Mouse (Mus musculus) layer of hippocampus, adult 2 months (tissue): ENCODE data around the gene Hmgcs2. TPM values are rescaled to one million over a fixed set of nuclear protein-coding genes. Genes with fewer than 3 reads are reported as not detected.
A peak's percentile ranks its signal among the peaks of the same experiment; 100 is the strongest.

Source experiments
- DNase-seq, 2 experiments: peaks; one replicate each; pipeline ENCODE4 v3.0.0; 2022; ENCODE audit warnings: low spot score in 2 of 2
- H3K27ac ChIP-seq: fragments of 200-600 bp; 2 replicates; pipeline ENCODE4 v1.8.1; 2022
- H3K4me3 ChIP-seq: fragments of 200-600 bp; 2 replicates; pipeline ENCODE4 v1.8.1; 2022; ENCODE audit warnings: mild to moderate bottlenecking
- CTCF ChIP-seq: fragments of 200-600 bp; conservative IDR thresholded peaks from 2 replicates; pipeline ENCODE4 v1.8.1; 2022; ENCODE audit warnings: antibody characterized with exemption, mild to moderate bottlenecking, moderate library complexity
- total RNA-seq, 2 experiments: library from RNA; stranded (reverse); gene quantifications; 2 replicates each; pipeline ENCODE4 v1.2.3; 2021

The Hmgcs2 gene
- total RNA-seq, 2 experiments from 2014 or later = 8.3 to 10.3 TPM

DNA sequence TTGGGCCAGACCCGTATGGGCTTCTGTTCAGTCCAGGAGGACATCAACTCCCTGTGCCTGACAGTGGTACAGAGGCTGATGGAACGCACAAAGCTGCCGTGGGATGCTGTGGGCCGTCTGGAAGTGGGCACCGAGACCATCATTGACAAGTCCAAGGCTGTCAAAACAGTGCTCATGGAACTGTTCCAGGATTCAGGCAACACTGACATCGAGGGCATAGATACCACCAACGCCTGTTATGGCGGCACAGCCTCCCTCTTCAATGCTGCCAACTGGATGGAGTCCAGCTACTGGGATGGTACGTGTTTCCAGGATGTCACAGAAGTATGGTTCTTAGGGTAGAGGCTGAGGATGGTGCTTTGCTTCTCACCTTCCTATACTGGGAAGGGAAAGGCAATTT, 10.8 kb downstream of the Hmgcs2 start:
- Histone ChIP-seq H3K4me3 (no peak overlapping the region), H3K27ac (no peak overlapping the region)
- no peak for DNase-seq
- TF ChIP-seq CTCF = no peak

DNA sequence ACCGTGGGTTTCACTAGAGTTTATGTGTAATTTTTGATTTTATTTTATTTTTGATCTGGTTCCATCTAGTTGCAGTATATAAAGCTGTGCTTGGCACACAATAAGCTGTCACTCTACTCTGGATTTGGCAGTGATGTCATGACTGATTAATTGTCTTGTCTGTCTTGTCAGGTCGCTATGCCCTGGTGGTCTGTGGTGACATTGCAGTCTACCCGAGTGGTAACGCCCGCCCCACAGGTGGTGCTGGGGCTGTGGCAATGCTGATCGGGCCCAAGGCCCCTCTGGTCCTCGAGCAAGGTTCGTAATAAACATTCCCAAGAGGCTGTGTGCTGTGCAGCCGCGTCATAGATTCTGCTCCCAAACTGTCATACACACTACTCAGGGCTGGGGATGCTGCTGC, 15.7 kb downstream of the Hmgcs2 start:
- TF ChIP-seq CTCF = peak; percentile 64
- H3K27ac ChIP-seq = no peak overlapping the region

DNA sequence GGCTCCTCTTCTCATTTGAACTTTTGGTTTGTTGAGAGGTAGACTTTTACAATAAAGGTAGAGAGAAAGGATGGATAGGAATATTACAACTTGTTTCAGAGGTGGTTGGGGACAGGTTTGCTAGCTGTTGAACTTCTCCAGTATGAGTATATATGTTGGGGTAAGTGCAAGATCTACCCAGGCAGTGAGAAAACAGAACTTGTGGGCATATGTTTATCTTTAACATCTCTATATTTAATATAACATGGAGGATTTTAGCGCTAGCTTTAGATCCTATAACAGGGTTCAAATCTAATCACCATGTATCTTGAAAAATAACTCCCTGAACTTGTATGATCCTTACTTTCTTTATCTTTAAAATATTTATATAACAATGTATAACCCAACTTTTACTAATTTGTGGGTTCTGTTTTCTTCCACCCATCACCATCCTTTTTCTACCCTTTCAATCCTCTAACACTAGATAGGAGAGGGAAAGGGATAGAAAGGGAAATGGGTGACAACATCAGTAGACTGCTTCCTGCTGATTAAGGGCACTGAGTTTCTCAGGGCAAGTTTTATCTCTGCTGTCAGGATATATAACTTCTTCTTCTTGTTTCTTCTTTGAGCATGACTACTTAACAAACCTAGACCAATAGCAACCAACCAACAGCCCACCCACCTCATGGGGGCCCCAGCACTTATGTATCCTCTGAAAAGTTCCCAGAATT, 19.3 kb downstream of the Hmgcs2 start:
- DNase-seq = no peak
- no peak for TF ChIP-seq CTCF
- H3K27ac ChIP-seq = no peak overlapping the region
- H3K4me3 ChIP-seq = no peak overlapping the region

More for the DNA sequence above, 15.7 kb downstream of the Hmgcs2 start:
- H3K4me3 ChIP-seq = no peak overlapping the region
- no peak for DNase-seq

DNA sequence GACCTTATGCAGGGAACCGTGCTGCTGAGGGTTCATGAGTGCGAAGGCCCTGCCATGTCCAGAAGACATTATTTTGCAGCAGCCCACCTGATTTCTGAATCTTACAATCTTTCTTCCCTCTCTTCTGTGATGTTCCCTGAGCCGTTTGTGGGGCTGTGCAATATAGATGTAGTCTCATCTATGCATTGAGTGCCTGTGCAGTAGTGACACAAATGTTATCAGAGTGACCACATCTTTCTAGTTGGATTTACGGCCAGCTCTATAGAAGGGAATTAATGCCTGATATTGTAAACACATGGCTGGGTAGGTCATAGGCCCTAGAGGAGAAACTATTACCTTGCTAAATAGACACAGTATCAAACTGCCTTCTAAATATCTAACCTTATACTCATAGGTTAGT, 20.0 kb downstream of the Hmgcs2 start:
- Histone ChIP-seq H3K4me3 (no peak overlapping the region), H3K27ac (no peak overlapping the region)
- no peak for TF ChIP-seq CTCF
- no peak for DNase-seq

DNA sequence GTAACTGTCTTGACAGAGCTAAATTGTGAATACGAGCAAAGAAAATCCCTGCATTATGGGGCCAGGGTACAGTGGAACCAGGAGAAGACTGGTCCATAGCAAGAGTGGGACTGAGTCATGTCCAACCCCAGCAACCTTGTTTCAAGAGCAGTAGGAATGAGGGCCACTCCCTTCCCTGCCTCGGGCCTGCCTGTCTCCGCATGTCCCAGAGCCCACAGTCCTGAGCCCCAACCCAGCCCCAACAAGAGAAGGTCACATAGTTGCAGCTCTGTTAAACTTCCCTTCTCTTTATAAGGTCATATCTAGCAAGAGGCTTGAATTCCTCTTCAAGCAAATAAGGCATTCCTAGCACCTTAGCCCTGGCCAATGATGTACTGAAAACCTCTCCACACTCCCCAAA, 21.5 kb downstream of the Hmgcs2 start:
- Histone ChIP-seq H3K4me3 (no peak overlapping the region), H3K27ac (no peak overlapping the region)
- no peak for DNase-seq
- no peak for TF ChIP-seq CTCF

DNA sequence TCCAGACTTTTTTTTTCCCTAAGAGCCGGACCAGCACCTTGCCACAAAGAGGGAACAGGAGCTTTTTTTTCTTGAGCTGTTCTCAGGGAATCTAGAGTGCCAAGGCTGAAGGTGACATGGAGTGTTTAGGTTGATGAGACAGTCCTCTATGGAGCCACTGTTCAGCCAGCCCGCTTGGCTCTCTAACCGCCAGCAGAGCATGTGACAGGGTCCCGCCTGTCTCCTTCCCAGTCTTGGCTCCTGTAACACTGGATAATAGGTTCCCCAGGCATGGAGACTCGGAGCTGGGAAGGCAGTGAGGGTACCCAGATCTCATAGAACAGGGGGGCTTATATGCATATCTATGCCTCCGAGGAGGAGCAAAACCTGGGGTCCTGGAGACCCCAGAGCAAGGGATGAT, 28.4 kb downstream of the Hmgcs2 start:
- Histone ChIP-seq H3K27ac (peak overlapping the region; percentile 62; the same call in 1 of the 2 replicates), H3K4me3 (no peak overlapping the region)
- DNase-seq = no peak
- TF ChIP-seq CTCF = no peak

DNA sequence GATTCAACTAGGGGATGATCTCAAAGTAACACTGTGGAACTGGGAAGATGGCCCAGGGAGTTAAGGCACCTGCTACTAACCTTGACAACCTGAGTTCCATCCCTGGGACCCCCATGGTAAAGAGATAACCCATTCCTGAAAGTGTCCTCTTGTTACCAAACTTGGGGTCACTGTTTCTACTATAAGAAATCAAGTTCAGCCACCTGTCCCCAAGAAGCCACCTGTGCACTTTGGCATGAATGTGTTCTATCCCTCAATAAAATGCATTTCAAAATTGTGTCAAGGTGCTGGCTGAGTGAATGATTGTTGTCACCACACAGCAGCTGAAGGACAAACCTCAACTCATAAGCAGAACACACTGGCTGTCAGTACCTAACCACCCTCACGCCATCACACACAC, 30.2 kb downstream of the Hmgcs2 start:
- no peak for DNase-seq
- Histone ChIP-seq H3K27ac (no peak overlapping the region), H3K4me3 (no peak overlapping the region)
- no peak for TF ChIP-seq CTCF

DNA sequence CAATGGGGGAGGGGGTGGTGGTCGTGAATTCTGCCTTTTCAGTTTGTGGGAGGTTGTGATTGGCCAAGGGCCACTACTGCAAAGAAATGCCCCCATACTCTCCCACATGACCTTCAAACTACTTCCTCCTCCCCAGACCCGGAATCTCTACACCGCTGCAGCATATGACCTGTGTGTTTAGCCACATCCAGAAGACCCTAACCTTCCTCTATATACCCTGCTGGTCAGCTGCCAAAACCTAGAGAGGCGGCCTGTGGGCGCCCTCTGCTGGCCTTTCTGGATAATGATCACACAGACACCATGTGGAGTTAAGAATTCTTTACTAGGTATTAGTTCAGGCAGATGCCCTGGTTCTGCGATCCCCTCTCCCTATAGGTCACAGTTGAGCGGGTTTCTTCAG, 32.6 kb downstream of the Hmgcs2 start:
- Histone ChIP-seq H3K4me3 (no peak overlapping the region), H3K27ac (no peak overlapping the region)
- DNase-seq = peak; percentile 48 to 67
- peak; percentile 81 for TF ChIP-seq CTCF

DNA sequence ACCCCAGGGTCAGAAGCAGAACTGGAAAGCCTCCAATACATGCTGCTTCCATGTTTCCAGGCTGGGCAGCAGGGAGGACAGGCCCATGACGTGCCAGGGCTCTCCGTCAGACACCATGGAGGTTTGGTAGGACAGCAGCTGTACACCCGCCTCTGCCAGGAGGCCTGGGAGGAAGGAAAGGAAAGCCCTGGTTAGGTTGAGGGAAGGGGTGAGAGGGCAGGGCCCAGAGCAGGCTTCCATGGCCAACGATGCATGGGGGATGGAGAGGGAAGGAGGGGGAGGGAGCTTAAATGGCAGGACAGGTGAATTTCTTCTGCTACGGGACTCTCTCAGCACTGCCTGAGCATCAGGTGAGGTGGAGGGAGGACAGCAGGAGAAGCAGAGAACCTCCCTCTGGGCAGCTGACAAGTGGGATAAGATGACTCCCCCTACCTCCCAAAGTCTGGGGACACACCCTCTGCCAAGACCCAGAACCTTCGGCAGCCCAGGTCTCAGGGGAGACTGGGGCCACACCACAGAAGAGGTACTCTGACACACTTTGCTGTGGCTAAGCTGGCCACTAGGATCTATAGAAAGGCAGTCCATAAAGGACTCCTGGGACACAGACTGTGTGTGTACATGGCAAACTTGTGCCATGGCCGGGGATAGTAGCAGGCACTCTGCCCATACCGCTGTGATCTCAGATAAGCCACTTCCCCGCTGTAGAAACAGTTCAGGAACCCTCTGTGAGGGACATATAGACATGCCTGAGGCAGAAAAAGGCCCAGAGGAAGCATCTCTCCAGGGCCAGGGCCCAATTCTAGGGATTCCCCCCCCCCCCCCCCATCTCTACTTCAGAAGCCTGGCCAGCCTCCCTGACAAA, 33.3 kb downstream of the Hmgcs2 start:
- Histone ChIP-seq H3K27ac (peak overlapping the region; percentile 36; the same call in 1 of the 2 replicates), H3K4me3 (no peak overlapping the region)
- no peak for DNase-seq
- TF ChIP-seq CTCF = no peak

DNA sequence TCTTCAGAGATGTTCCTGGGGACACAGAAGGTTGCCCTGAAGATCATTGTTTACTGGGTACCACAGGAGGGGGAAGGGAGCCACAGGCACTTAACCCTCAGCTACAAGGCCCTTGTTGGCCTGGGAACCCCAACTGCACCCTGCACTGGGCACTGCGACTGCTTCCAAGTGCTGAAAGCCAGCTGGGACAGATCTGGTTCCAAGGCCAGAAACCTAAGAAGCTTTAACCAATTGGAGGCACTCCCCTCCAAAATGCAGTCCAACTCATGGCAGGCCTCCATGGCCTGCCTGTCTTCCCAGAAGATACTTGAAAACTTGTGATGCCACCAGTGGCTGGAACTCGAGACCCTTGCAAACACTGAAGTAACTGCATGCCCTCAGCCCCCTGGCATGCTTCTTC, 34.9 kb downstream of the Hmgcs2 start:
- peak in 1 of 2 experiments; percentile 38 for DNase-seq
- Histone ChIP-seq H3K4me3 (no peak overlapping the region), H3K27ac (peak overlapping the region; percentile 61)
- TF ChIP-seq CTCF = no peak

DNA sequence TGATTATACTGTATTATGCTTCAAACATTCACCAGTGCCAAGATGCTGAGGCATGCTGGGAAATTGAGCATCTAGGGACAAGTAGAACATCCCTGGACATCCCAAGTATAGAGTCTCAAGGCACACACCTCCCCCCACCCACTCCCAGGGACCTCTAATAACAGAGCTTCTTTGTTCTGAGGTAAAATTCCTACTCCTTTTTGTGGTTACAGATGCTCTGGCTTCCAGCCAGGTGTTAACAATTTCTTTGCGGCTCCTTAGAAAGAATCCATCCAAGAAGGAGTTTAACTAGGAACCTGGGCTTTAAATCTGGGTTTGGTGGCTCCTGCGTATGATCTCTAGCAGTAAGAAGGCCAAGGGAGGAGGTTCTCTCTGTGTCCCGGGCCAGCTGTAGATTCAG, 36.9 kb downstream of the Hmgcs2 start:
- Histone ChIP-seq H3K4me3 (no peak overlapping the region), H3K27ac (peak overlapping the region; percentile 83)
- DNase-seq = no peak
- TF ChIP-seq CTCF = no peak

DNA sequence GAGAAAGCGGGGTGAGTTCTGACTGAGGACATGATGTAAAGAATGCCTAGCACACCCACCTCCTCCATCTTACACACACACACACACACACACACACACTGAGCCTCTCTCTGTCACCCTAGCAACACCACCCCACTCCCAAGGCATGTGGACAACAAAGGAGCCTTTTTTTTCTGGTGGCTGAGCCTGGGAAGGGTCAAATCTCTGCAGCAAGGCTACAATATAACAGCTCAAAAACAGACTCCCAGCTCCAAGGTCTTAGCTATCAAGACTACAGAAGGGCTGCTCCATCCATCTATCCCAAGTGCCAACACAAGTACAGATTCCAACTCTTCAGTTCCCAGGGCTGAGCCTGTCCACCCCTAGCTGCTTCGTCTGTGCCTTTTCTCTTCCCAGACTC, 39.0 kb downstream of the Hmgcs2 start:
- TF ChIP-seq CTCF = no peak
- DNase-seq = peak in 1 of 2 experiments; percentile 57
- Histone ChIP-seq H3K27ac (peak overlapping the region; percentile 84), H3K4me3 (no peak overlapping the region)

DNA sequence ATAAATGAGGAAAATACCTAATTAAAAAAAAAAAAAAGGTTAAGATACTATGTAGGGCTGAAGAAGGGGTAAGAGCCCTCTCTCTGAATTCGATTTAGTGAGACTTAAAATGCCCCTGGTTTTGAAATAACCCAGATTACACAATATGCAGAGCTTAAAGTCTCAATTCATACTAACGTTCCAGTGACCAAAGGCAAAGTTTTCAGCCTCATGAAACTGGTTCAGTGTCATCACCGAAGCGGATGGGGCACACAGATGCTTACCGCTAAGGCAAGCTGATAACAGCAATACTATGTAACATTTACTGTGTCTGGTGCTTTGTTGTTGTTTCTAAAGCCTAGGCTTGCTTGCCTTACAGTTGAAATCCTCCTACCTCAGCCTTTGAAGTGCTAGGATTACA, 42.0 kb downstream of the Hmgcs2 start:
- no peak for TF ChIP-seq CTCF
- no peak overlapping the region for H3K27ac ChIP-seq
- H3K4me3 ChIP-seq = no peak overlapping the region
- no peak for DNase-seq

DNA sequence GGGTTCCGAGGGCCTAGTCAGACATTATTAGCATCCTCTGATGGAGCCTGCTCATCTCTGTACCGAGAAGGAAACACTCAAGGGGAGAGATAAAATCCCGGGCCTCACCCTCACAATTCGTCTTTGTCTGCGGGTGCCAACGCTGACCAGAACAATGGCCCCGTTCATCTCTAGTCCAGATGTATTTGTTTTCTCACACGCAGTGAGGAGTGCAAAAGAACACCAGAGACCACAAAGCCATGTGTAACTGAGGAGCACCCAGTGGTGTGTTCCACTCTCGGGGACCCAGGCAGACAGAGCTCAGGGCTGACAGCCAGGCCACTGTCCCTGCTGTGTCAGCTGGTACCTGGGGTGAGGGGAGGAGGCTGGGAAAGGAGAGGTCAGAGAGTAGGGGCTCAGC, 44.0 kb downstream of the Hmgcs2 start:
- no peak for DNase-seq
- Histone ChIP-seq H3K4me3 (no peak overlapping the region), H3K27ac (peak overlapping the region; percentile 81)
- TF ChIP-seq CTCF = no peak
